Mouse (Mus musculus): Measurements from ENCODE around the gene Adh1. TPM values are rescaled to one million over a fixed set of nuclear protein-coding genes. Genes with fewer than 3 reads are reported as not detected.

The Adh1 gene
- polyA plus RNA-seq, 1 experiment: 0.11 TPM

DNA sequence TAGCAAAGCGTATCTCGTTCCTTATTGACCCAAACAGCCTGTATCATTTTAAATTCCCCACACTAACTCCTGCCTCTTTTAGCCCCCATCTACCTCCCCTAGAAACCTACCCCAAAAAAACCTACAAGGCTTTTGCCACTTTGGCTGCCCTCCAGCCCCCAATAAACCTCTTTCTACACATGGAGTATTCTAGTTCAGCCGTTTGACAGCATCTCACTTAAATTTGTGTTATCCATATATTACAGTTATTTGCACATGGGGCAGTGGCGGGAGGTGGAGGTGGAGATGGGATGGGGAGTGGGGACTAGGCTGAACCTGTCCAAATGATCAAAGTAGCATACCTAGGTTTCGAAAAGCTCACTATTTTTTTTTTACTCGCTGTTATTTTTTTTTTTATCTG is 64.7 kb downstream of the Adh1 start:
- no peaks in the 10 kb centered on the region for H3K9me3 ChIP-seq
- TF ChIP-seq FLI1 (IDR thresholded peaks at IDR 0.05; ENCODE audit: low read length): no peak
- no peak for TF ChIP-seq GATA1 (IDR thresholded peaks at IDR 0.05; ENCODE audit: borderline replicate concordance, low read length)
- H3K27me3 ChIP-seq (replicated peaks): no peaks in the 10 kb centered on the region
- H3K4me1 ChIP-seq: no peaks in the 10 kb centered on the region
- no peaks in the 10 kb centered on the region for H3K36me3 ChIP-seq (replicated peaks; ENCODE audit: low read length)
- H3K4me3 ChIP-seq (replicated peaks): no peak overlapping the region

DNA sequence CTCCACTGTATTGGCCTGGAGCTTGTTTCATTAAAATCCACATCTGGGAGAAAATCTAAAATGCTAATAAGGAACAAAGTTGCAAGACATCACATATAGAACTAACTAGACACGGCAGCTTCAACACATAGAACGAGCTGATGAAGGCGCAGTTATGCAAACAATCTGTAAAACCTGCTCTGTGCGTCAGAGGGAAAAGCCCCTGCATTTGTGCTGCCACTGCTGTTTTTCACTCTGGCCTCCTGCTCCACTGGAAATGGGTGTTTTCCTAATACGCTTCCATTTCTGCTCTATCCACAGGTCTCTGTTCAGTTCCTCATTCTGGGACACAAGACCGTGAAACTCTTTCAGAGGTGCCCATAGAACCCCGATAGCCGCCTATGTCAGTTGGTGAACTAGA is 73.1 kb downstream of the Adh1 start:
- Histone ChIP-seq H3K4me3 (replicated peaks) (no peak overlapping the region), H3K4me1 (peaks cover 6% of the 10 kb centered on the region), H3K9me3 (no peaks in the 10 kb centered on the region), H3K36me3 (replicated peaks; ENCODE audit: low read length) (no peaks in the 10 kb centered on the region), H3K27me3 (replicated peaks) (peaks cover 3% of the 10 kb centered on the region)
- TF ChIP-seq GATA1 (IDR thresholded peaks at IDR 0.05; ENCODE audit: borderline replicate concordance, low read length) (no peak), FLI1 (IDR thresholded peaks at IDR 0.05; ENCODE audit: low read length) (no peak)

DNA sequence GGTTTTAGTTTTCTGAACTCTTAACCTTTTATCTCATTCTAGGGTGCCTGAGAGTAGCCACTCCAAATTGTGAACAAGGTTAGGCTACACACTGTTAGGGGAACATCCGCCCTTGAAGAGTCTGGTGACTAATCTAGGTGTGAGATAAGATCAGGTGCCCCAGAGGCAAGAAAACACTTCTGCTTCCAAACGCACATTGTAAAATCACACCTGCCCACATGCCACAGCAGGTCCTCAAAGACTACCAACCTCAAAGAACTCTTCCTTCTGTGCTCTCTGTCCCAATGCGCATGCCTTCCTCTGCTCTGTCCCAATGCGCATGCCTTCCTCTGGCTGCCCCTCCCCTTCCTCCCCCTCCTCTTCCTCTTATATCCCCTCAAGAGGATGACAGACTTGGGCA is 73.5 kb downstream of the Adh1 start:
- peaks cover 3% of the 10 kb centered on the region for H3K27me3 ChIP-seq (replicated peaks)
- no peak for TF ChIP-seq GATA1 (IDR thresholded peaks at IDR 0.05; ENCODE audit: borderline replicate concordance, low read length)
- TF ChIP-seq FLI1 (IDR thresholded peaks at IDR 0.05; ENCODE audit: low read length): no peak
- peaks cover 6% of the 10 kb centered on the region for H3K4me1 ChIP-seq
- no peaks in the 10 kb centered on the region for H3K36me3 ChIP-seq (replicated peaks; ENCODE audit: low read length)
- H3K4me3 ChIP-seq (replicated peaks): no peak overlapping the region
- H3K9me3 ChIP-seq: no peaks in the 10 kb centered on the region

DNA sequence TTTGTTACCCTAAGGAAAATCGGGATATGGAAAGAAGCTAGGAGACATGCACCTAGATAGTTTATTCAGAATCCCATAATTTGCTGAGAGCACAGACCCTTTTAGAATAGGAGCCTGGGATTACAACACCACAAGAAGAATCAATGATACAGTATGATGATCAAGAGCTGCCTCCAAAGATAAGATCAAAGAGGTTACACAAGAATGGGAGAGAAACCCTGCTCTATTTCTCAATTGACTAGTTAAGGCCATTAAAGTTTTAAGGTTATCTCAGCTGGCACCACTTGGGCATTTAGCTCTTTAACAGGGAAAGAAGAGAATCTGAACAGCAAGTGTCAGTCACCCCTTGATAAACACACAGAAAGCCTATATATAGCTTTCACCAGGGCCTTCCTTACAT is 74.8 kb downstream of the Adh1 start:
- H3K9me3 ChIP-seq: no peaks in the 10 kb centered on the region
- TF ChIP-seq GATA1 (IDR thresholded peaks at IDR 0.05; ENCODE audit: borderline replicate concordance, low read length) (no peak), FLI1 (IDR thresholded peaks at IDR 0.05; ENCODE audit: low read length) (no peak)
- H3K4me1 ChIP-seq: peaks cover 6% of the 10 kb centered on the region
- H3K36me3 ChIP-seq (replicated peaks; ENCODE audit: low read length): no peaks in the 10 kb centered on the region
- H3K27me3 ChIP-seq (replicated peaks): peaks cover 3% of the 10 kb centered on the region
- H3K4me3 ChIP-seq (replicated peaks): no peak overlapping the region

DNA sequence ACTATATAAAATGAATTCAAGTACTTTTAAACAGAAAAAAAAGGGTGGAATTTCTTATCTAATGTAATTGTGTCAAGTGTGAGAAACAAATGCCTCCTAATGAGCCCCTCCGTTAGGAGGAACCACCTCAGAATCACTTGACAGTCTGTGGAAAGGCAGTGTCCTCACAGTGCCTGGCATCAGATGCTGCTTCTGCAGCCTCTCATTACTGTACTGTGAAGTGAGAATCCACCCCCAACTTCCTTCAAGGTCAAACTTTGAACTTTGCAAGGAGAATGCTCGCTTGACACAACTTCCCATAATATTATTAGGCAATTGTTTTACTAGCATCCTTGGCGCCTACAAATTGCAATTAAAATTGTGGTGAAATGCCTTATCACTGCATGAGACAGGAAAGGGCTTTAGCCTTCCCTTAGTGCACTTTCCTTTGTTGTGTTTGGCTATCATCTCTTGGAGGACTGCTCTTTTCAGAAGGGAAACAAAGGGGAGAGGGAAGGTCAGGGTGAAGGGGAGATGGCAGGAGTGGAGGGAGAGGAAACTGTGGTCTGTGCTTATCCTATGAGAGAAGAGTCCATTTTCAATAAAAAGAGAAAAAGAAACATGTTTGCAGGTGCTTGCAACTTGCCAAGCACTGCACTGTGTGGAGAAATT is 75.4 kb downstream of the Adh1 start:
- Histone ChIP-seq H3K36me3 (replicated peaks; ENCODE audit: low read length) (no peaks in the 10 kb centered on the region), H3K4me3 (replicated peaks) (no peak overlapping the region), H3K9me3 (no peaks in the 10 kb centered on the region), H3K4me1 (peaks cover 6% of the 10 kb centered on the region), H3K27me3 (replicated peaks) (peaks cover 5% of the 10 kb centered on the region)
- no peak for TF ChIP-seq GATA1 (IDR thresholded peaks at IDR 0.05; ENCODE audit: borderline replicate concordance, low read length)
- TF ChIP-seq FLI1 (IDR thresholded peaks at IDR 0.05; ENCODE audit: low read length): no peak

Other genes starting within 250 kb of the Adh1 start
- 0.03 TPM in 1 of 2 replicates, not detected in the other for gene 1110002E22Rik, start 195.9 kb upstream of the Adh1 start, polyA plus RNA-seq (2012; ENCODE audit: insufficient read depth, low replicate concordance)
- gene Gm5105, start 193.6 kb upstream of the Adh1 start, polyA plus RNA-seq (2012; ENCODE audit: insufficient read depth, low replicate concordance): not detected in 2 replicates
- gene Trmt10a, start 117.5 kb upstream of the Adh1 start, polyA plus RNA-seq (2012; ENCODE audit: insufficient read depth, low replicate concordance): 0.78 and 3.1 TPM in 2 replicates
- gene Mttp, start 116.0 kb upstream of the Adh1 start, polyA plus RNA-seq (2012; ENCODE audit: insufficient read depth, low replicate concordance): 0.41 TPM in 1 of 2 replicates, not detected in the other
- gene 4930579F01Rik, start 67.2 kb upstream of the Adh1 start, polyA plus RNA-seq (2012; ENCODE audit: insufficient read depth, low replicate concordance): not detected in 2 replicates
- gene Adh7, start 43.2 kb upstream of the Adh1 start, polyA plus RNA-seq (2012; ENCODE audit: insufficient read depth, low replicate concordance): not detected in 2 replicates
- not detected in 2 replicates for gene Adh6a, start 52.3 kb downstream of the Adh1 start, polyA plus RNA-seq (2012; ENCODE audit: insufficient read depth, low replicate concordance)
- gene Adh6b, start 80.8 kb downstream of the Adh1 start, polyA plus RNA-seq (2012; ENCODE audit: insufficient read depth, low replicate concordance): not detected in 2 replicates
- not detected in 2 replicates for gene Adh4, start 154.5 kb downstream of the Adh1 start, polyA plus RNA-seq (2012; ENCODE audit: insufficient read depth, low replicate concordance)
- gene Adh5, start 182.1 kb downstream of the Adh1 start, polyA plus RNA-seq (2012; ENCODE audit: insufficient read depth, low replicate concordance): 2.5 and 12.6 TPM in 2 replicates
- 10.2 and 16.6 TPM in 2 replicates for gene Metap1, start 228.5 kb downstream of the Adh1 start, polyA plus RNA-seq (2012; ENCODE audit: insufficient read depth, low replicate concordance)